Comparison of ENCODE assay signal across 7 mouse cellular contexts in the genomic region with DNA sequence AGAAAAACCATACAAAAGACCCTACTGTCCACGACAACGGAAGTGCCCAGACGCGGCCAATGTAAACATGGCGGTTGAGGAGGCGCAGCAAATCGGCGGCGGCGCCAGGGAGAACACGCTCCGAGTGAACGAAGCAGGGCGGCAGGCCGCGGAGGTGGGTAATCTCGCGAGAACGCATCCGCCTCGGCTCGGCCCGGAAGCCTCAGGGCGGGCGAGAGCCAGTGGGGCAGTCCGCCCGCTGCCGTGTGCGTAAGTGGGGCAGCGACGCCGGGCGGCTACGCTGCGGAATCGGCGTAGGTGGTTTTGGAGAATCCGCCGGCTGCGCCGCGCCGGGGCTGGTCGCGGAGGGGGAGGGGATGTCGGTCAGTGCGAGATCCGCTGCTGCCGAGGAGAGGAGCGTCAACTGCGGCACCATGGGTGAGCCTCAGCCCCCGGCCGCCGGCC. TPM values are rescaled to one million over a fixed set of nuclear protein-coding genes. Genes with fewer than 3 reads are reported as not detected.
A peak's percentile ranks its signal among the peaks of the same experiment; 100 is the strongest.
DNase-seq lines count a peak whose midpoint lies in the region; ATAC-seq lines count a peak whose summit lies in the region.

A gene (plus strand): TSS at position 157 of the 444 bp plus-strand sequence.

- no peaks in the 10 kb centered on the region for H3K27me3 ChIP-seq in embryonic facial prominence, embryonic 11.5 days (ENCODE audit: control insufficient read depth, insufficient read depth, low read length)
- H3K27me3 ChIP-seq in limb, embryonic 10.5 days (ENCODE audit: low read depth, poor library complexity, severe bottlenecking), result no peaks in the 10 kb centered on the region
- H3K27me3 ChIP-seq in midbrain, embryonic 13.5 days, result no peaks in the 10 kb centered on the region

- H3K9ac ChIP-seq in embryonic facial prominence, embryonic 11.5 days (replicated peaks; ENCODE audit: low read length), result peak within 1 kb of the TSS; percentile 99
- H3K9ac ChIP-seq in midbrain, embryonic 13.5 days (replicated peaks), result peak within 1 kb of the TSS; percentile 98

- ATAC-seq in embryonic facial prominence, embryonic 11.5 days (replicated peaks; ENCODE audit: insufficient number of reproducible peaks, low FRiP score, low TSS enrichment, low read depth), result peak; percentile 98
- peak; percentile 87 for ATAC-seq in granulocyte monocyte progenitor cell, adult 5-6 weeks (replicated peaks; ENCODE audit: poor library complexity, severe bottlenecking)
- peak; percentile 99 for ATAC-seq in midbrain, embryonic 13.5 days

- under 1% methylated on average over 39 of the region's 54 CpGs for WGBS in embryonic facial prominence, embryonic 11.5 days
- WGBS in limb, embryonic 10.5 days, result under 1% methylated on average over 54 of the region's 54 CpGs
- under 1% methylated on average over 52 of the region's 54 CpGs for WGBS in midbrain, embryonic 13.5 days

- no peaks in the 10 kb centered on the region for H3K9me3 ChIP-seq in embryonic facial prominence, embryonic 11.5 days (replicated peaks; ENCODE audit: control insufficient read depth, low read length)
- no peaks in the 10 kb centered on the region for H3K9me3 ChIP-seq in limb, embryonic 10.5 days (replicated peaks)
- no peaks in the 10 kb centered on the region for H3K9me3 ChIP-seq in midbrain, embryonic 13.5 days

- peak within 1 kb of the TSS; percentile 70 for H3K4me2 ChIP-seq in embryonic facial prominence, embryonic 11.5 days (ENCODE audit: low read depth, low read length)
- peak within 1 kb of the TSS; percentile 73 for H3K4me2 ChIP-seq in midbrain, embryonic 13.5 days (replicated peaks)

- DNase-seq in adrenal gland, postnatal 14 days, result peak; percentile 99
- DNase-seq in embryonic facial prominence, embryonic 11.5 days (ENCODE audit: low spot score), result peak; percentile 98
- DNase-seq in kidney, adult 11 months, result peak; percentile 98
- peak; percentile 96 for DNase-seq in limb, embryonic 10.5 days (ENCODE audit: low spot score)
- DNase-seq in spleen, adult 12 weeks (ENCODE audit: low spot score), result peak; percentile 97

- H3K4me1 ChIP-seq in embryonic facial prominence, embryonic 11.5 days (ENCODE audit: control insufficient read depth, insufficient read depth, low read length), result no peaks in the 10 kb centered on the region
- peaks cover 14% of the 10 kb centered on the region for H3K4me1 ChIP-seq in limb, embryonic 10.5 days
- peaks cover 34% of the 10 kb centered on the region for H3K4me1 ChIP-seq in midbrain, embryonic 13.5 days (replicated peaks)

- H3K27ac ChIP-seq in embryonic facial prominence, embryonic 11.5 days (replicated peaks; ENCODE audit: low read depth, low read length), result peak within 1 kb of the TSS; percentile 99
- H3K27ac ChIP-seq in limb, embryonic 10.5 days, result peak within 1 kb of the TSS; percentile 99
- peak within 1 kb of the TSS; percentile 99 for H3K27ac ChIP-seq in midbrain, embryonic 13.5 days

- no peaks in the 10 kb centered on the region for H3K36me3 ChIP-seq in embryonic facial prominence, embryonic 11.5 days (replicated peaks; ENCODE audit: control insufficient read depth, insufficient read depth, low read depth, low read length)
- no peaks in the 10 kb centered on the region for H3K36me3 ChIP-seq in limb, embryonic 10.5 days
- no peaks in the 10 kb centered on the region for H3K36me3 ChIP-seq in midbrain, embryonic 13.5 days

- H3K4me3 ChIP-seq in embryonic facial prominence, embryonic 11.5 days (ENCODE audit: low read depth, low read length), result peak within 1 kb of the TSS; percentile 97
- peak within 1 kb of the TSS; percentile 100 for H3K4me3 ChIP-seq in limb, embryonic 10.5 days
- peak within 1 kb of the TSS; percentile 98 for H3K4me3 ChIP-seq in midbrain, embryonic 13.5 days (replicated peaks)

RNA-seq across cellular contexts. Expression of the gene that starts here (rescaled TPM):
- total RNA-seq in adrenal gland, postnatal 14 days (2021), result 118 and 134 TPM in 2 replicates
- polyA plus RNA-seq in embryonic facial prominence, embryonic 11.5 days (2014; fragmentation: Nextera tagmentation; extraction: Ambion mirVana), result 339 and 390 TPM in 2 replicates
- total RNA-seq in granulocyte monocyte progenitor cell, adult 5-6 weeks (2014; fragmentation: Nextera tagmentation), result 128 and 131 TPM in 2 replicates
- 283 and 309 TPM in 2 replicates for total RNA-seq in granulocyte monocyte progenitor cell, adult 5-6 weeks (2017)
- polyA plus RNA-seq in limb, embryonic 10.5 days (2016; fragmentation: Nextera tagmentation; extraction: Ambion mirVana), result 179 and 233 TPM in 2 replicates
- 256 and 277 TPM in 2 replicates for polyA plus RNA-seq in midbrain, embryonic 13.5 days (2015; fragmentation: Nextera tagmentation; extraction: Ambion mirVana)

Comparison
In these comparisons a context has a peak if more than half of its experiments do, and no peak if none do; other contexts are left out.
1. Peak in every context shown above with its lines: DNase-seq, ATAC-seq, H3K4me3 ChIP-seq and H3K27ac ChIP-seq.